In genomic region chr14:57591830-57592229, GRCm38 (mm10) we compare ENCODE assay signal across 32 mouse cellular contexts.
"Had no signal": no experiment of that assay in that cellular context is flagged by ENCODE, and none has a peak within 500 bp of the region (broad histone marks: within the 10 kb centered on the region; RNA-seq: fewer than 3 reads in every experiment).

No protein-coding gene starts in this region.

- H3K27ac ChIP-seq: left cerebral cortex, adult 2 months; limb, embryonic 10.5 days; limb, embryonic 12.5 days; limb, embryonic 13.5 days; limb, embryonic 15.5 days; liver, embryonic 12.5 days; liver, embryonic 13.5 days; liver, embryonic 14.5 days; liver, embryonic 15.5 days; lung, embryonic 15.5 days; macrophage; midbrain, embryonic 10.5 days; midbrain, embryonic 12.5 days; midbrain, embryonic 13.5 days; midbrain, embryonic 15.5 days had no signal

- H3K9ac ChIP-seq: limb, embryonic 12.5 days; limb, embryonic 13.5 days; limb, embryonic 15.5 days; liver, embryonic 12.5 days; liver, embryonic 13.5 days; liver, embryonic 14.5 days; liver, embryonic 15.5 days; liver, postnatal 0 days; lung, embryonic 14.5 days; lung, embryonic 15.5 days; midbrain, embryonic 12.5 days; midbrain, embryonic 13.5 days; midbrain, embryonic 15.5 days had no signal

- H3K4me1 ChIP-seq: limb, embryonic 10.5 days; limb, embryonic 12.5 days; limb, embryonic 13.5 days; limb, embryonic 15.5 days; liver, embryonic 12.5 days; liver, embryonic 13.5 days; liver, embryonic 15.5 days; lung, embryonic 15.5 days; midbrain, embryonic 10.5 days; midbrain, embryonic 12.5 days; midbrain, embryonic 13.5 days; midbrain, embryonic 15.5 days had no signal

- H3K4me3 ChIP-seq: left cerebral cortex, adult 2 months; limb, embryonic 10.5 days; limb, embryonic 12.5 days; limb, embryonic 13.5 days; limb, embryonic 15.5 days; liver, embryonic 12.5 days; liver, embryonic 13.5 days; liver, embryonic 15.5 days; lung, embryonic 15.5 days; megakaryocyte, embryonic 14.5 days; midbrain, embryonic 10.5 days; midbrain, embryonic 12.5 days; midbrain, embryonic 13.5 days; midbrain, embryonic 15.5 days; myocyte had no signal

- H3K9me3 ChIP-seq: limb, embryonic 10.5 days; limb, embryonic 12.5 days; limb, embryonic 13.5 days; limb, embryonic 15.5 days; liver, embryonic 12.5 days; liver, embryonic 13.5 days; liver, embryonic 15.5 days; lung, embryonic 15.5 days; megakaryocyte, embryonic 14.5 days; midbrain, embryonic 10.5 days; midbrain, embryonic 12.5 days; midbrain, embryonic 13.5 days; midbrain, embryonic 15.5 days had no signal

- ATAC-seq: liver, embryonic 12.5 days; liver, postnatal 0 days; lung, postnatal 0 days; midbrain, embryonic 13.5 days; midbrain, embryonic 15.5 days; midbrain, embryonic 16.5 days had no signal

- H3K27me3 ChIP-seq: limb, embryonic 12.5 days; limb, embryonic 13.5 days; limb, embryonic 15.5 days; liver, embryonic 12.5 days; liver, embryonic 13.5 days; liver, embryonic 15.5 days; lung, embryonic 15.5 days; megakaryocyte, embryonic 14.5 days; midbrain, embryonic 12.5 days; midbrain, embryonic 13.5 days; midbrain, embryonic 15.5 days had no signal

- DNase-seq: left cerebral cortex, postnatal 4 days; liver; liver, embryonic 13.5 days; liver, postnatal 0 days; lung, adult 18-20 months; lung, adult 2 months; lung, embryonic 14.5 days; lung, postnatal 10 days; lung, postnatal 14 days; lung, postnatal 36 days; lung, postnatal 4 days; midbrain, embryonic 14.5 days had no signal

- H3K4me2 ChIP-seq: limb, embryonic 12.5 days; limb, embryonic 13.5 days; limb, embryonic 15.5 days; liver, embryonic 11.5 days; liver, embryonic 12.5 days; liver, embryonic 13.5 days; liver, embryonic 15.5 days; lung, embryonic 14.5 days; lung, embryonic 15.5 days; midbrain, embryonic 11.5 days; midbrain, embryonic 12.5 days; midbrain, embryonic 13.5 days; midbrain, embryonic 15.5 days had no signal
